Mouse (Mus musculus) megakaryocyte, embryonic 14.5 days (primary cell): ENCODE results near the gene Fto.

Experiments used
- FLI1 ChIP-seq: IDR thresholded peaks from 2 replicates; pipeline ENCODE4 v1.6.1; 2012; ENCODE audit warnings: low read length, inconsistent platforms, mixed read lengths
- GATA1 ChIP-seq: IDR thresholded peaks from 3 replicates; pipeline ENCODE4 v1.6.1; 2012; ENCODE audit warnings: mixed read lengths, low read length, inconsistent platforms, borderline replicate concordance

- TF ChIP-seq FLI1, result no peak
- no peak for TF ChIP-seq GATA1
These were observed 27.1 kb upstream of the Fto start for GRCm38 (mm10) chr8:91286237-91286636.
